Mouse (Mus musculus) embryonic fibroblast, embryonic 13.5 days (primary cell): ENCODE data around the gene Pde11a.
"Not testable (repeated sequence)": the region's sequence is repeated elsewhere in the genome, so short reads cannot be mapped to it uniquely, and the experiment has no call there.

Experiments used
- CTCF ChIP-seq: IDR thresholded peaks from 2 replicates; pipeline ENCODE4 v1.5.1; 2011; ENCODE audit warnings: mild to moderate bottlenecking, control low read depth, low read length, moderate library complexity, borderline replicate concordance; ENCODE audit not compliant: insufficient read depth
- POLR2A ChIP-seq: IDR thresholded peaks from 2 replicates; pipeline ENCODE4 v1.6.1; 2011; ENCODE audit warnings: low read depth, mild to moderate bottlenecking, control low read depth, low read length, moderate library complexity

DNA sequence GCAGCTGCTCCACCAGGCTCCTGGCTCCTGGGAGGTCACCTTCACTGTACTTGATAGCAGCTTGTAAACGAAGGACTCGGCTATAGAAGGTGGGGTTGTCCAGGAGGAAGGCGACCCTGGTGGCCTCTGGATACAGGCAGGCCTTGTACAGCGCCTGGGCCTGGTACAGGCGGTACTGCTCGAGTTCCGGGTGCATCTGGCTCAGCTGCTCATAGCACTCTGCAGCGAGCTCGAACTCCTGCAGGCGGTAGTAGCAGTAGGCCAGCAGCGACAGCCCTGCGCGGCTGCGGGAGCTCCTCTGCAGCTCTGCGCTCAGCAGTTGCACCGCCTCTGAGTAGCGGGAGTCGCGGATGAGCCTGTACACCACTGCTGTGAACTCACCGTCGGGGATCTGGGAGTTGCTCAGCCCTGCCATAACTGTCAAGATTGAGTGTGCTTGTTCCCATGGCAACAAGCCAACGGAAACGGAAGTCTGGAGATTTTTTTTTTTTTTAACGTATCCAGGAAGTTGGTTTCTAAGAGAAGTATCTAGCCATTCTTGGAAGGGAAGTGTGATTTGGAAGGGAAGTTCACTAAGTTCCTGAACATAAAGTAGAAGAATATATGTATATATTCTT lies 360.7 kb downstream of the Pde11a start, which contains the start of gene Ttc30a2:
- TF ChIP-seq CTCF, POLR2A: not testable (repeated sequence)
